Mouse (Mus musculus) mouse embryonic stem cell (cell line): ENCODE results near the gene Helt.
"Not testable (repeated sequence)": the region's sequence is repeated elsewhere in the genome, so short reads cannot be mapped to it uniquely, and the experiment has no call there.

Source experiments
- in situ Hi-C, 2 experiments: fragments of 300-500 bp; cut with MboI; formaldehyde crosslinking; loops; 1 replicate in 1 of 2; 3 replicates in 1 of 2; pipeline ENCODE4 v1.14.3; 2019 to 2020; ENCODE audit warnings: low sequenced_read_pairs in 2 of 2, low pct_unique_long_range_greater_than_20kb in 1 of 2, mixed read lengths in 1 of 2; ENCODE audit not compliant: unreplicated experiment in 1 of 2

Gene Helt

GRCm38 (mm10) chr8:46308189-46308588, 13.7 kb upstream of the Helt start:
- in situ Hi-C loops: loop anchor here in 1 of 2 experiments (25.0 kb wide), 1 partner anchor 229 kb away; no protein-coding TSS in a partner anchor

- in situ Hi-C loops: loop anchor here in 1 of 2 experiments (25.0 kb wide), 1 partner anchor 231 kb away; no protein-coding TSS in a partner anchor
Measured at GRCm38 (mm10) chr8:46305733-46306349, 11.4 kb upstream of the Helt start.

GRCm38 (mm10) chr8:46302121-46302520, 7.7 kb upstream of the Helt start:
- in situ Hi-C loops: loop anchor here in 1 of 2 experiments (25.0 kb wide), 1 partner anchor 235 kb away; no protein-coding TSS in a partner anchor

DNA sequence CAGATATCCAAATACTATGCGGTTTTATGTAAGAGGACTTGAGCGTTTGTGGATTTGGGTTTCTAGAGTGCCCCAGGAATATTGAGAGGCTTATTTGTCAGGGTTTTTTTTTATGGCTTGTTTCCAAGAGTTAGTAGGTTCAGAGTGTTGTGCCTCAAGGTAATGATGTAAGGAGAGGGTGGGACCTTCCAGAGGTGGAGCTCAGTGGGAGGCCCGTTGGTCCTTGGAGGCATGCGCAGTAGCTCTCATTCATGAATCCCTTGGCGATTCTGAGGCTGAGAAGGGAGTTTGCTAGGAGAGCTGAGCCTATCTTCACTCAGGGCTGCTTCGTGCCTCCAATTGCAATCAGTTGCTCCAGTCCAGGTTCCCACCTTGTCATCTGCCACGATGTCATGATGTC, 4.4 kb upstream of the Helt start:
- in situ Hi-C loops: no loop called here

DNA sequence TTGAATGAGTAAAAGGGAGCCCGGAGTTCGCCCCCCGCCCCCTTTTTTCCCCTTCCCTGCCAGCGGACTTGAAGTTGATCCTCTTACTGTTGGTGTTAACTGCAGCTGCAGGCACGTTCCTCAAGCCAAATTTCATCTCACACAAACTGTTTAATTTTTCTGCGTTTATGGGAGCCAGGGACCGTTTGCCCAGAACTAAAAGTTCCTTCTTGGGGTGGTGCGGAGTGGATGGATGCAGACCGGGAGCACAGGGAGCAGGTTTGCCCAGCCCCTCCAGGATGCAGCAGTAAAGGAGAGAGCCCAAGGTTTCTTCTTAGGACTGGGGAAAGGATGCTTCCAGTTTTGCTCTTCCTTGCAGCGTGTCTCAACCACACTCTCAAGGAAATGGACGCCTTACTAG, 2.1 kb upstream of the Helt start:
- in situ Hi-C loops: no loop called here

DNA sequence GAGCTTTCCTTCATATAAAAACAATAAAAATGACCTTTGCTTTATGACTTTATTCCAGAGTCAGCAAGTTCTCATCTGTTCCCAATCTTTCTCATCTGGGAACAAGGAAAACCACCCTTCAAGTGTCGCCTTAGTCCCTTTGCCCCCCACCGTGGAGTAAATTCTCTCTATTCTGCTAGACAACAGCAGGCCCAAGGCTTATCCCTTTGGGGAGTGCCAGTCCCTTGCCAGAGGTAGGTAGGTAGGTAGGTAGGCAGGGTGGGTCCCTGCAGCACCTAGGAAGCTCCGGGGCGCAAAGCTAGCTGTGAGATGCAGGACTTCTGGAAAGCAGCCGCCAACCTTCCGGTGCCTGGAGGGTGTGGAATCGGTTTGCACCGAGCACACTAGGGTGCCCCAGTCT, 1.5 kb upstream of the Helt start:
- in situ Hi-C loops: no loop called here

DNA sequence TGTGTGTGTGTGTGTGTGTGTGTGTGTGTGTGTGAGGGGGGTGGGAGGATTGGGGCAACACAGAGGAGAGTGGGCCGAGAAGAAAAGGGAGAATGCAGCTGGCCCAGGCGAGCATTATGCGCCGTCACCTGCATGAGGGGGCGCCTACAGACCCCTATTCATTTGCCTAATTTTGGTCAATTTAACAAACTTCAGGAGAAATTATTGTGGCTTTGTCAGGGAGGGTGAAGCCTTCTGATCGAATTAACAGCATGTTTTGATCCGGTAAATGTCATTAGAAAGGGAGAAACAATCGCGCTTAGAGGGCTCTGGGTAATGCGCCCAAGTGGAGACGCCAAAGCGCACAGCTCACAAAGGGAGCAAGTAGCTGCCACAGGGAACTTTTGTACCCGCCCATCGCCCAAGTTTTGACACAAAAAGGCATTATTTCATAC, 647 bp upstream of the Helt start:
- in situ Hi-C loops: no loop called here

DNA sequence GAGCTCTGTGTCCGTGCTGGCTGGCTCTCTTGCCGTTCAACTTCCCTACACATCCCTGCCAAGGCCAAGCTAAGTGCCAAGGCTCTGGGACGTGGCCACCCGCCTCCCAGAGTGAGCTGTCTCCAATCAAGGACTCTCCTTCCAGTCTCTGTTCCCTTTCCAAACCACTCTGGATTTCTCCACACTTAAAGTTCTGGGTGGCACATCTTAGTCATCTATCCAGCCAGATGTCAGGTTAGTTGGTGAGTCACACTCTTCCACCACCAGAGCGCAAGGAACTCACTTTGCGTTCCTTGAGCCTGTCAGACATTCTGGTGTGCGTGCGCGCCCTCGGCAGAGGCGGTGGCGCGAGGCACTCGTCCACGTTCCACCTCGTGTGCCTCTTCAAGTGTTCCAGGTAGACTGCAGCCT, 725 bp downstream of the Helt start:
- in situ Hi-C loops: no loop called here

GRCm38 (mm10) chr8:46293201-46293600, 1.3 kb downstream of the Helt start:
- in situ Hi-C loops: no loop called here

DNA sequence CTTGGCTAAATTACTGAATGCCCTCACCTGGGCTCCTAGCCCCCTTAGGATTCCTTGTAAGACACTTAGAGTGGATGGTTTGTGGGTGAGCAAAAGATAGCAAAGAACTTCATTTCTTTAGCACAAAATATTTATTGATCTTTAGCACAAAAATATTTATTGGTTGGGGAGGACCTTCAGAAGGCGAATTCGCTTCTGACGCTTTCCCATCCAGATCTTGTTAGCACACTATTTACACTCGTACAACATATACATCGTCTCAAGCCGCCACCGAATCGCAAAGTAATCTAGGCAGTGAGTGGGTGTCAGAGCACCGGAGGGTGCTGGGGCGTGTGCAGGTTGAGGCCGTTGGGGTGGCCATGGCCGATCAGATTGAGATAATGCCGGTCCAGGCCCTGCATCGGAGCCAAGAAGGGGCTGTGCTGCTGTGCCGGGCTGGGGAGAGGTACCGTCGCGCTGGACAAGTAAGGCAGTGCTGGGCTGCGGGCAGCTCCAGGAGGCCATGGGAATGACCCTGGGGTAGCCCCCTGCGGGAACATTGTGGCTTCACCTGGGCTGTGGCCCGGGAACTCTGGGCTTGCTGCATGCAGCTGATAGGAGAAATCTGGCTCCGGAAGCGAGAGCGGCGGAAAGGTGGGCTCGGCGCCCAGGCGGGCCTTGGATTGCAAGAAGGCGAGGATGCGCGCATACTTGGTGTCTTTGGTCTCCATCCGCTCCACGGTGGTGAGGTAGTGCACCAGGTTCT, 2.4 kb downstream of the Helt start:
- in situ Hi-C loops: no loop called here

- in situ Hi-C loops: no loop called here
Measured at GRCm38 (mm10) chr8:46289274-46289673, 5.2 kb downstream of the Helt start.

DNA sequence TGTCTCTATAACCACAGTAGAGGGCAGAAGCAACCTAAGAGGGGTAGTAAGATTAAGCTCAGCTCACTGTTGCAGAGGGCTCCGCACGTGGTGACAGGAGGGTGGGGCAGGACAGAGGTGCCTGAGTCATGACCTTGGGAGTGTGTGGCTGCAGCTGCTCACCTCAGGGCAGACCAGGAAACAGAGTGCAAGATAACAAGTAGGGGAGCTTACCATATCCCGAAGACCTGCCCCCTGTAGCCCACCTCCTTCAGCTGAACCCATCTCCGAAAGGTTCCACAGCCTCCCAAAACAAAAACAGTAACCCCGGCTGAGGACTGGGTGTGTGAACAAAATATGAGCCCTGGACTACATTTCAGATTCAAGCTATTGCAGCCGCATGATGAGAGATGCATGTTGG, 6.5 kb downstream of the Helt start:
- in situ Hi-C loops: no loop called here

DNA sequence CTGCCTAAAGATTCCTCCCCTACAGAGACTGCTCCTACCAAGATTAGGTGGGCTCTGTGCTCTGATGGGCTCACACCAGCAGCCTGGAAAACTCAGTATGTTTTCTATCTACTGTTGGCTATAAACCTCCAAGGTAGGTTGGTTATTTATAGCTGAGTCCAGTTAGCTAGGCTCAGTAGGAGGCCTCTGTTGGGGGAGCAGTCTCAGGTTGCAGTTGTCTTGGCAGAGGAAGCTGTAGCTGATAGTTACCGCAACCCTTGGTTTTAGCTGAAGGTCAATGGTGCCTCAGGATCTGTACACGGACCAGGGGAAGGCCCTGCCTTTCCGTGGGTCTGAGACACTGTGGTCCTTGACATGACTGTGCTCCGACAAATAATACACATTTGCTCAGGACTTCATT, 8.5 kb downstream of the Helt start:
- in situ Hi-C loops: no loop called here

DNA sequence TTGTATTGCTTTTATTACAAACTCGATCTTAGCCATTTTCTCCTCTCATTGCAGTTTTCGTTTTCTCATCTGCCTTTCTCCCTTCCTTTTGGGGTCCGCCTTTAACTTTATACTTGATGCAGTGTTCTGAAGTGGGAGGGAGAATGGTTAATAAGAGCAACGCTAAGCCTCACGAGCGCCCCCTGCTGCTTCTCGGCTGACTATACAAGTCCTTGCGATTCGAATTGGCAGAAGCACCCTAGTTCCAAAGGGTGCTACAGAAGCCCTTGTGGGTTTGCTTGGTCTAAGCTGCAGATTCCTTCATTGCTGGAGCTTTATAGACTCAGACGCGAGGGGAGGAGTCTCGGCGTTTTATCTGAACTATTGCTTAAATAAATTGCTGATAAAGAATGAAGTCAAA, 12.9 kb downstream of the Helt start:
- in situ Hi-C loops: no loop called here

DNA sequence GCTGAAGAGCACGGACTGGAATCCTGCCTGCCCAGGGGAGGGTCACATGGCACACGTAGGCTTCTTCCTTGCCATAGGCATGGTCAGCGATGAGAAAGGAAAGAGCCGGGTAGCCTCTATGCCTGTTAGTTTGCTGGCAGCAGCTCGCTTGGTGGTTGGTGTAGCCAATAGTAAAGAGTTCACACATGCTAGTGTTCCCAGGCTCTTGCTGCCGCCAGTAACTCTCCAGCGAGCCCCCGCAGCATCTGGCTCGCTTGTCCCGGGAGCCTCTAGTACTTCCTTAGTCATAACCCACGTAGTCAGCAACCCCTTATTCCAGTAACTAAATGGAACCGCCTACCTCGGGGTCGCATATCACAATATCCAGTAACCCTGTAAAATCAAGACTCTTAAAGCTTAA, 17.5 kb downstream of the Helt start:
- in situ Hi-C loops: no loop called here

DNA sequence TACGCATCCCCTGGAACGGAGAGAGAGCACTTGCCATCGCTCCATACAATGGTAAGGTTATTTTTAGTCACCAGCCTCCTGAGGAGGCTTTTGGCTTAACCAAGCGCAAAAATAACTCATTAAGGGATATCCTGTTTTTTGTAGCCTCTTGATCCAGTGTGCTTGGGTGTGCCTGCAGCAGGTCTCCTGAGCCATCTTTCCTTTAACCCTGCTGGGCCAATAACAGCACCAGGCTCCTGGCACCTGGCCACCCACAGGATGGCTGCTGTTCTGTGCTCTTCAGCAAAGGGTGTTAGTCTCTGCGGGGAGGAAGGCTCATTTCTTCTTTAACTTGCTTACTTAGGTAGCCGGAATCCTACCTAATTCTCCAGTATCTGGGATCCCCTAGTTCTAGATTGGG, 23.7 kb downstream of the Helt start:
- in situ Hi-C loops: no loop called here

GRCm38 (mm10) chr8:46270147-46270546, 24.3 kb downstream of the Helt start:
- in situ Hi-C loops: no loop called here

DNA sequence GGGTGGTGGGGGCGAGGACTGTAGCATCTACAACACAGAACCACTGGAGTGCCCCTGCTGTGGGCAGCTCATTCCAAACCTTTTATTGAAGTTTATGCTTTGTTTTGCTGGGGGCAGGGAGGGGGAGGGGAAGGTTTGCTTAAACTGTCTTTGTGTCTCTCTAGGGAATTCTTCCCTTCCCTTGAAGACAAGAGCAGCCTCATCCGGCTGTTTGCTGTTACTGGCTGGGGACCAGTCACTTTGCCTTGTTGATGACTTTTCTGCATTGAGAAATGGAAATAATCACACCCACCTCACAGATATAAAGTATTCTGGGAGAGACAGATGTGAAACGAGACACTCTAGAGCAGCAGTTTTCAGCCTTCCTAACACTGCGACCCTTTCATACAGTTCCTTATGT, 27.7 kb downstream of the Helt start:
- in situ Hi-C loops: no loop called here

GRCm38 (mm10) chr8:46264206-46264605, 30.3 kb downstream of the Helt start:
- in situ Hi-C loops: not testable (repeated sequence)
